8 mouse cellular contexts compared by ENCODE assay signal in genomic region chr11:98456945-98457344, GRCm38 (mm10). TPM values are rescaled to one million over a fixed set of nuclear protein-coding genes. Genes with fewer than 3 reads are reported as not detected.
DNase-seq lines count a peak whose midpoint lies in the region; ATAC-seq and TF ChIP-seq lines count a peak whose summit lies in the region.

No protein-coding gene starts in this region.

- no peaks in the 10 kb centered on the region for H3K9me3 ChIP-seq in embryonic facial prominence, embryonic 10.5 days
- H3K9me3 ChIP-seq in hindbrain, embryonic 16.5 days (ENCODE audit: control insufficient read depth, low read length) = no peaks in the 10 kb centered on the region
- no peaks in the 10 kb centered on the region for H3K9me3 ChIP-seq in midbrain, embryonic 16.5 days (replicated peaks; ENCODE audit: control insufficient read depth, low read length, poor library complexity, severe bottlenecking)

- peak overlapping the region; percentile 58 for H3K4me3 ChIP-seq in left cerebral cortex, adult 2 months
- peak overlapping the region; percentile 66 for H3K4me3 ChIP-seq in embryonic facial prominence, embryonic 10.5 days
- peak overlapping the region; percentile 56 for H3K4me3 ChIP-seq in hindbrain, embryonic 16.5 days (ENCODE audit: low read length)
- peak overlapping the region; percentile 64 for H3K4me3 ChIP-seq in midbrain, embryonic 16.5 days (ENCODE audit: low read depth, low read length)

- H3K27ac ChIP-seq in left cerebral cortex, adult 2 months = peak overlapping the region; percentile 79; the same call in 1 of the 2 replicates
- H3K27ac ChIP-seq in embryonic facial prominence, embryonic 10.5 days (replicated peaks) = peak overlapping the region; percentile 82
- peak overlapping the region; percentile 81 for H3K27ac ChIP-seq in hindbrain, embryonic 16.5 days (ENCODE audit: low read depth, low read length)
- peak overlapping the region; percentile 87 for H3K27ac ChIP-seq in midbrain, embryonic 16.5 days (ENCODE audit: low read length)

- DNase-seq in left cerebral cortex, adult 2 months (ENCODE audit: extremely low spot score in 1 of 2, low spot score in 2 of 2) = no peak
- DNase-seq in left cerebral cortex, postnatal 25 days (ENCODE audit: low spot score in 2 of 2) = no peak
- no peak for DNase-seq in embryonic facial prominence, embryonic 10.5 days (ENCODE audit: low spot score)
- no peak for DNase-seq in B cell, adult 2 months
- no peak for DNase-seq in cerebellum, postnatal 4 days (ENCODE audit: low spot score in 2 of 2)
- no peak for DNase-seq in cerebellum, adult 8-10 months

- no peak for TF ChIP-seq CTCF in left cerebral cortex, adult 2 months (IDR thresholded peaks at IDR 0.05)

- peak overlapping the region; percentile 76 for H3K9ac ChIP-seq in hindbrain, embryonic 16.5 days (ENCODE audit: low read depth, low read length)
- H3K9ac ChIP-seq in midbrain, embryonic 16.5 days (ENCODE audit: low read depth, low read length) = peak overlapping the region; percentile 82

- peaks cover 27% of the 10 kb centered on the region for H3K36me3 ChIP-seq in embryonic facial prominence, embryonic 10.5 days (replicated peaks)
- no peaks in the 10 kb centered on the region for H3K36me3 ChIP-seq in hindbrain, embryonic 16.5 days (ENCODE audit: control insufficient read depth, insufficient read depth, low read length)
- H3K36me3 ChIP-seq in midbrain, embryonic 16.5 days (ENCODE audit: control insufficient read depth, insufficient read depth, low read length) = no peaks in the 10 kb centered on the region

- ATAC-seq in hindbrain, embryonic 16.5 days = peak; percentile 32
- ATAC-seq in midbrain, embryonic 16.5 days = peak; percentile 43; the same call in 1 of the 2 replicates

- WGBS in embryonic facial prominence, embryonic 10.5 days = 21% methylated on average over 9 of the region's 9 CpGs
- 21% methylated on average over 9 of the region's 9 CpGs for WGBS in hindbrain, embryonic 16.5 days
- 14% methylated on average over 9 of the region's 9 CpGs for WGBS in midbrain, embryonic 16.5 days

- peaks cover 27% of the 10 kb centered on the region for H3K4me1 ChIP-seq in embryonic facial prominence, embryonic 10.5 days
- H3K4me1 ChIP-seq in hindbrain, embryonic 16.5 days (ENCODE audit: control insufficient read depth, insufficient read depth, low read depth, low read length) = peaks cover 4% of the 10 kb centered on the region; the same call in 1 of the 2 replicates
- peaks cover 4% of the 10 kb centered on the region for H3K4me1 ChIP-seq in midbrain, embryonic 16.5 days (ENCODE audit: control insufficient read depth, insufficient read depth, low read length)

- peak overlapping the region; percentile 85 for H3K4me2 ChIP-seq in hindbrain, embryonic 16.5 days (ENCODE audit: low read length)
- H3K4me2 ChIP-seq in midbrain, embryonic 16.5 days (ENCODE audit: low read length) = peak overlapping the region; percentile 81

- intact Hi-C loops in left cerebral cortex, adult 2 months (cut with DNase I) = loop anchor here (1.0 to 5.0 kb wide), 3 partner anchors 115 to 210 kb away; no protein-coding TSS in a partner anchor
- intact Hi-C loops in left cerebral cortex, postnatal 25 days (cut with DNase I) = loop anchor here (1.0 to 5.0 kb wide), 3 partner anchors 115 to 210 kb away; no protein-coding TSS in a partner anchor

- peaks cover 72% of the 10 kb centered on the region for H3K27me3 ChIP-seq in embryonic facial prominence, embryonic 10.5 days (replicated peaks; ENCODE audit: low read depth, poor library complexity, severe bottlenecking)
- peaks cover 9% of the 10 kb centered on the region; the same call in 1 of the 2 replicates for H3K27me3 ChIP-seq in hindbrain, embryonic 16.5 days (replicated peaks; ENCODE audit: control insufficient read depth, insufficient read depth, low read length)
- H3K27me3 ChIP-seq in midbrain, embryonic 16.5 days (ENCODE audit: control insufficient read depth, insufficient read depth, low read depth, low read length) = peaks cover 23% of the 10 kb centered on the region

RNA-seq across cellular contexts. Expression of gene Grb7, which starts 10.8 kb away (rescaled TPM):
- total RNA-seq in left cerebral cortex, adult 2 months (2021) = 1 to 10 TPM; 2.0 to 2.5 TPM
- total RNA-seq in left cerebral cortex, postnatal 25 days (2021) = 1 to 10 TPM; 2.4 to 2.7 TPM
- polyA plus RNA-seq in embryonic facial prominence, embryonic 10.5 days (2016; fragmentation: Nextera tagmentation; extraction: Ambion mirVana) = 11.9 and 13.3 TPM in 2 replicates
- 1.3 and 2.5 TPM in 2 replicates for polyA plus RNA-seq in hindbrain, embryonic 16.5 days (2015; fragmentation: Nextera tagmentation; extraction: Ambion mirVana)
- polyA plus RNA-seq in midbrain, embryonic 16.5 days (2015; fragmentation: Nextera tagmentation; extraction: Ambion mirVana) = 0.42 and 0.82 TPM in 2 replicates

RNA-seq across cellular contexts. Expression of gene Mien1, which starts 18.2 kb away (rescaled TPM):
- 100 to 1,000 TPM; 100 to 106 TPM for total RNA-seq in left cerebral cortex, adult 2 months (2021)
- 100 to 1,000 TPM; 119 to 120 TPM for total RNA-seq in left cerebral cortex, postnatal 25 days (2021)
- polyA plus RNA-seq in embryonic facial prominence, embryonic 10.5 days (2016; fragmentation: Nextera tagmentation; extraction: Ambion mirVana) = 83.5 and 85.9 TPM in 2 replicates
- polyA plus RNA-seq in hindbrain, embryonic 16.5 days (2015; fragmentation: Nextera tagmentation; extraction: Ambion mirVana) = 250 and 276 TPM in 2 replicates
- 252 TPM in 2 replicates for polyA plus RNA-seq in midbrain, embryonic 16.5 days (2015; fragmentation: Nextera tagmentation; extraction: Ambion mirVana)

RNA-seq across cellular contexts. Expression of gene Erbb2, which starts 44.7 kb away (rescaled TPM):
- 1 to 10 TPM; 1.8 to 1.9 TPM for total RNA-seq in left cerebral cortex, adult 2 months (2021)
- 1 to 10 TPM; 1.8 to 2.4 TPM for total RNA-seq in left cerebral cortex, postnatal 25 days (2021)
- polyA plus RNA-seq in embryonic facial prominence, embryonic 10.5 days (2016; fragmentation: Nextera tagmentation; extraction: Ambion mirVana) = 27.5 and 29.5 TPM in 2 replicates
- polyA plus RNA-seq in hindbrain, embryonic 16.5 days (2015; fragmentation: Nextera tagmentation; extraction: Ambion mirVana) = 6.6 and 10.0 TPM in 2 replicates
- 5.2 and 5.7 TPM in 2 replicates for polyA plus RNA-seq in midbrain, embryonic 16.5 days (2015; fragmentation: Nextera tagmentation; extraction: Ambion mirVana)

RNA-seq across cellular contexts. Expression of gene Pgap3, which starts 56.7 kb away (rescaled TPM):
- 10 to 100 TPM; 10.2 to 11.9 TPM for total RNA-seq in left cerebral cortex, adult 2 months (2021)
- total RNA-seq in left cerebral cortex, postnatal 25 days (2021) = 10 to 100 TPM; 10.1 to 11.3 TPM
- 9.6 TPM in 2 replicates for polyA plus RNA-seq in embryonic facial prominence, embryonic 10.5 days (2016; fragmentation: Nextera tagmentation; extraction: Ambion mirVana)
- polyA plus RNA-seq in hindbrain, embryonic 16.5 days (2015; fragmentation: Nextera tagmentation; extraction: Ambion mirVana) = 8.2 and 9.3 TPM in 2 replicates
- 7.4 and 8.6 TPM in 2 replicates for polyA plus RNA-seq in midbrain, embryonic 16.5 days (2015; fragmentation: Nextera tagmentation; extraction: Ambion mirVana)
